Mouse (Mus musculus) myocyte (in vitro differentiated cells): ENCODE measurements around the gene Wdr41. TPM values are rescaled to one million over a fixed set of nuclear protein-coding genes. Genes with fewer than 3 reads are reported as not detected.

Source experiments
- H3K27me3 ChIP-seq: one replicate; pipeline ENCODE4 v1.6.1; 2011; ENCODE audit not compliant: control insufficient read depth, insufficient read depth, insufficient read length
- H3K36me3 ChIP-seq: one replicate; pipeline ENCODE4 v1.6.1; 2011; ENCODE audit not compliant: control insufficient read depth, insufficient read depth
- H3K4me2 ChIP-seq: one replicate; pipeline ENCODE4 v1.6.1; 2011; ENCODE audit warnings: low read depth, control low read depth
- H3K4me3 ChIP-seq: one replicate; pipeline ENCODE4 v1.5.1; 2011; ENCODE audit warnings: mild to moderate bottlenecking, control low read depth, moderate library complexity
- H3K79me2 ChIP-seq: one replicate; pipeline ENCODE4 v1.6.1; 2011; ENCODE audit not compliant: control insufficient read depth, insufficient read depth
- H3ac ChIP-seq: one replicate; pipeline ENCODE4 v1.6.1; 2011; ENCODE audit not compliant: control insufficient read depth, insufficient read length
- CEBPB ChIP-seq: IDR thresholded peaks from 2 replicates; pipeline ENCODE4 v1.6.1; 2011; ENCODE audit warnings: mild to moderate bottlenecking, moderate library complexity; ENCODE audit not compliant: poor library complexity, insufficient read depth, severe bottlenecking
- E2F4 ChIP-seq: IDR thresholded peaks from one replicate; pipeline ENCODE4 v1.6.1; 2011; ENCODE audit warnings: mild to moderate bottlenecking, control low read depth, moderate library complexity; ENCODE audit not compliant: insufficient read depth
- MAX ChIP-seq: IDR thresholded peaks from one replicate; pipeline ENCODE4 v1.6.1; 2011; ENCODE audit warnings: low read depth, mild to moderate bottlenecking, control low read depth
- MYOD1 ChIP-seq, 3 experiments: IDR thresholded peaks; one replicate each; pipeline ENCODE4 v1.6.1; 2011; ENCODE audit warnings: control low read depth in 2 of 3, low read depth in 2 of 3, mild to moderate bottlenecking in 2 of 3, moderate library complexity in 1 of 3; ENCODE audit not compliant: insufficient read length in 2 of 3, control insufficient read depth in 1 of 3
- MYOG ChIP-seq, 3 experiments: IDR thresholded peaks; one replicate each; pipeline ENCODE4 v1.6.1; 2011; ENCODE audit warnings: control low read depth in 2 of 3, low read depth in 2 of 3, mild to moderate bottlenecking in 2 of 3; ENCODE audit not compliant: insufficient read length in 2 of 3, control insufficient read depth in 1 of 3, insufficient read depth in 1 of 3
- POLR2A ChIP-seq: IDR thresholded peaks from one replicate; pipeline ENCODE4 v1.6.1; 2011; ENCODE audit warnings: low read depth, mild to moderate bottlenecking, control low read depth, moderate library complexity; ENCODE audit not compliant: insufficient read length
- POLR2AphosphoS2 ChIP-seq: IDR thresholded peaks from one replicate; pipeline ENCODE4 v1.6.1; 2011; ENCODE audit warnings: low read depth, control low read depth; ENCODE audit not compliant: insufficient read length
- REST ChIP-seq: IDR thresholded peaks from one replicate; pipeline ENCODE4 v1.6.1; 2011; ENCODE audit warnings: mild to moderate bottlenecking, control low read depth, moderate library complexity; ENCODE audit not compliant: insufficient read depth, insufficient read length
- SRF ChIP-seq: IDR thresholded peaks from one replicate; pipeline ENCODE4 v1.6.1; 2011; ENCODE audit warnings: low read depth; ENCODE audit not compliant: control insufficient read depth, insufficient read length
- TCF12 ChIP-seq: IDR thresholded peaks from one replicate; pipeline ENCODE4 v1.6.1; 2011; ENCODE audit warnings: mild to moderate bottlenecking, control low read depth; ENCODE audit not compliant: poor library complexity, insufficient read depth, severe bottlenecking
- TCF3 ChIP-seq: IDR thresholded peaks from one replicate; pipeline ENCODE4 v1.6.1; 2011; ENCODE audit warnings: low read depth, control low read depth; ENCODE audit not compliant: insufficient read length
- USF1 ChIP-seq: IDR thresholded peaks from one replicate; pipeline ENCODE4 v1.6.1; 2011; ENCODE audit warnings: low read depth, mild to moderate bottlenecking, control low read depth, moderate library complexity
- polyA plus RNA-seq: library from polyadenylated mRNA; unstranded; fragments of >200 nt; fragmentation: generic; extraction: Trizol; gene quantifications from one replicate; pipeline ENCODE4 v1.2.1, GENCODE M21; 2012; ENCODE audit warnings: missing spikeins

Gene Wdr41
- polyA plus RNA-seq, 1 experiment, result 8.6 TPM

DNA sequence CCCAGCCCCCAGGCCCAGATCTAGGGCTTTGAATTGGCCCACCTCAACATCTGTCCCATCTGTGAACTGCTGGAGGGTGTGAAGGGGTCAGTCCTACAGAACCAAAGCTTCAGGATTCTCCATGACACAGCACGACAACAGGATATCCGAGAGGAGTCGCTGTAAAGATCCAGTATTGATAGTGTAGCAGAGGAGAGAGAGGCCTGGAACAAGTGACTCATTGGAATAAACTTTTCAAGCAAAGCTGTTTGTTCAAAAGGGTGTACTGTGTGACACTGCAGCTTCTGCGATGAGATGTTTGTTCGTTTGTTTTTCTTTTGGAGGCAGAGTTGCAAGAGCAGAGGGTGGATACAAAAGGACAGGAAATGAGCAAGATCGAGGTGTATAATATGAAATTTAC is 20.2 kb upstream of the Wdr41 start:
- Histone ChIP-seq H3ac (no peak overlapping the region), H3K27me3 (peaks cover 8% of the 10 kb centered on the region), H3K4me3 (no peak overlapping the region), H3K79me2 (no peaks in the 10 kb centered on the region), H3K36me3 (no peaks in the 10 kb centered on the region), H3K4me2 (no peak overlapping the region)
- TF ChIP-seq CEBPB (no peak), SRF (no peak), TCF3 (no peak), REST (no peak), USF1 (no peak), TCF12 (no peak), MYOD1 (IDR thresholded peaks at IDR 0.05; ENCODE audit: control insufficient read depth in 1 of 3, insufficient read length in 2 of 3, low read depth in 2 of 3) (no peak), E2F4 (no peak), MAX (no peak), MYOG (IDR thresholded peaks at IDR 0.05; ENCODE audit: control insufficient read depth in 1 of 3, insufficient read depth in 1 of 3, insufficient read length in 2 of 3, low read depth in 2 of 3) (no peak), POLR2A (no peak), POLR2AphosphoS2 (no peak)

- no peaks in the 10 kb centered on the region for H3K79me2 ChIP-seq
- no peak for TF ChIP-seq MYOD1 (IDR thresholded peaks at IDR 0.05; ENCODE audit: control insufficient read depth in 1 of 3, insufficient read length in 2 of 3, low read depth in 2 of 3)
- TF ChIP-seq REST, result no peak
- TF ChIP-seq E2F4, result no peak
- no peak for TF ChIP-seq CEBPB
- no peak for TF ChIP-seq TCF3
- no peak for TF ChIP-seq POLR2A
- TF ChIP-seq MAX, result no peak
- TF ChIP-seq TCF12, result no peak
- TF ChIP-seq MYOG (IDR thresholded peaks at IDR 0.05; ENCODE audit: control insufficient read depth in 1 of 3, insufficient read depth in 1 of 3, insufficient read length in 2 of 3, low read depth in 2 of 3), result no peak
- TF ChIP-seq USF1, result no peak
- no peak for TF ChIP-seq SRF
- no peak for TF ChIP-seq POLR2AphosphoS2
- H3ac ChIP-seq, result no peak overlapping the region
- no peak overlapping the region for H3K4me2 ChIP-seq
- H3K27me3 ChIP-seq, result peaks cover 8% of the 10 kb centered on the region
- H3K36me3 ChIP-seq, result no peaks in the 10 kb centered on the region
- H3K4me3 ChIP-seq, result no peak overlapping the region
These were observed 18.2 kb upstream of the Wdr41 start for GRCm38 (mm10) chr13:94957965-94958364.

DNA sequence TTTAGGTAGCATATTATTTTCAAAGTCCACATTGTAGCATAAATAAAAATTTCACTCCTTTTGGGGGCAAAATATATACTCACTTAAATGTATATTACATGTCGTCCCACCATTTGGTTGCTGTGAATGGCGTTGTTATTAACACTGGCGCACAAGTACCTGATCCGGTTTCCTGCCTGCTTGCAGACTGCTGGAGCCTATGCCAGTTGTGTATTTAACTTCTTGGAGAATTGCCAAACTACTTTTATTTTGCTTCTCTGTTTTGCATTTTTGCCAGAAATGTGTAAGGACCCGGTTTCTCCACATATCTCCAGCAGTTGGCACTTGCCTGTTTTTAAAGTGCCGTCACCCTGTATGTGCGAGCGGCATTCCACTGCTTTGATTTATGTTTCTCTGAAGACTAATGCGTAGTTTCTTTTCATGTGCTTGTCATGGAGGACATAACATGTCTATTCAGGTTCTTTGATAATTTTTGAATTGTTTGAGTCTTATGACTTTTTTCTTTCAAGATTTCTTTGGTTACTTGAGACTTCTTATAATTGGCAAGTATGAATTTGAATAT is 6.1 kb upstream of the Wdr41 start:
- H3K4me2 ChIP-seq, result no peak overlapping the region
- no peaks in the 10 kb centered on the region for H3K36me3 ChIP-seq
- no peak for TF ChIP-seq MYOG (IDR thresholded peaks at IDR 0.05; ENCODE audit: control insufficient read depth in 1 of 3, insufficient read depth in 1 of 3, insufficient read length in 2 of 3, low read depth in 2 of 3)
- TF ChIP-seq MYOD1 (IDR thresholded peaks at IDR 0.05; ENCODE audit: control insufficient read depth in 1 of 3, insufficient read length in 2 of 3, low read depth in 2 of 3), result no peak
- TF ChIP-seq POLR2AphosphoS2, result no peak
- TF ChIP-seq POLR2A, result no peak
- no peak for TF ChIP-seq TCF3
- no peak for TF ChIP-seq TCF12
- TF ChIP-seq E2F4, result no peak
- no peak for TF ChIP-seq MAX
- no peak for TF ChIP-seq USF1
- TF ChIP-seq SRF, result no peak
- no peak for TF ChIP-seq REST
- TF ChIP-seq CEBPB, result no peak
- H3K4me3 ChIP-seq, result no peak overlapping the region
- no peak overlapping the region for H3ac ChIP-seq
- peaks cover 50% of the 10 kb centered on the region for H3K27me3 ChIP-seq
- no peaks in the 10 kb centered on the region for H3K79me2 ChIP-seq

DNA sequence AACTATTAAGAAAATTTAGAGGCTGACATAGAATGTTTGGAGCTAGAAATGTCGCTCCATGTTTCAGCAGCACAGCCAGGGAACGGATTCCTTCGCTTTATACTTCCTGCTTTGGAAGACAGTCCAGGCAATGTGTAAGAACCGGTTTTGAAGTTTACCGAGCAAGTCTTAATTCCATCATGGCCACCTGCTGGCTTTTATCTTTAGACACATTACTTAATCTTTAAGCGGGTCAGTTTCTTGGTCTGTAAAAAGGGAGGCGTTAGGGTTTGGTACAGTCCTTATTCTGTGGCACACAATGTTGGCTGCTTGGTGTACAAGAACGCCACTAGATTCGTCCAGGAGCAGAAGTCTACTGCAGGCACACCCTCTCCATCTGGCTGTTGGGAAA is 321 bp upstream of the Wdr41 start:
- peak overlapping the region; percentile 72 for H3ac ChIP-seq
- H3K27me3 ChIP-seq, result peaks cover 21% of the 10 kb centered on the region
- peaks cover 5% of the 10 kb centered on the region for H3K36me3 ChIP-seq
- H3K79me2 ChIP-seq, result no peaks in the 10 kb centered on the region
- TF ChIP-seq TCF3 (no peak), POLR2AphosphoS2 (no peak), CEBPB (no peak), POLR2A (no peak), USF1 (no peak), MYOG (IDR thresholded peaks at IDR 0.05; ENCODE audit: control insufficient read depth in 1 of 3, insufficient read depth in 1 of 3, insufficient read length in 2 of 3, low read depth in 2 of 3) (no peak), MAX (no peak), REST (no peak), SRF (no peak), MYOD1 (IDR thresholded peaks at IDR 0.05; ENCODE audit: control insufficient read depth in 1 of 3, insufficient read length in 2 of 3, low read depth in 2 of 3) (no peak), E2F4 (no peak), TCF12 (no peak)
- H3K4me3 ChIP-seq, result peak overlapping the region; percentile 24
- peak overlapping the region; percentile 74 for H3K4me2 ChIP-seq
